Mouse (Mus musculus) forebrain, embryonic 15.5 days (tissue): ENCODE data around the gene Kif9. TPM values are rescaled to one million over a fixed set of nuclear protein-coding genes. Genes with fewer than 3 reads are reported as not detected.

Experiments
- polyA plus RNA-seq: library from polyadenylated mRNA; unstranded; fragments of >200 nt; fragmentation: Nextera tagmentation; extraction: Ambion mirVana; gene quantifications from 2 replicates; pipeline ENCODE4 v1.2.1, GENCODE M21; 2015

Gene Kif9
- polyA plus RNA-seq, 1 experiment from 2014 or later = 4.1 TPM

Other genes with a start within 250 kb of the Kif9 start
- 84.5 and 90.8 TPM in 2 replicates for gene Cspg5, start 233.2 kb upstream of the Kif9 start, polyA plus RNA-seq
- 34.9 and 36.4 TPM in 2 replicates for gene Elp6, start 171.8 kb upstream of the Kif9 start, polyA plus RNA-seq
- gene Scap, start 143.7 kb upstream of the Kif9 start, polyA plus RNA-seq = 50.2 and 52.3 TPM in 2 replicates
- gene Ptpn23, start 68.7 kb upstream of the Kif9 start, polyA plus RNA-seq = 22.5 and 24.0 TPM in 2 replicates
- gene Ngp, start 57.2 kb upstream of the Kif9 start, polyA plus RNA-seq = 0.41 and 1.6 TPM in 2 replicates
- gene Klhl18, start 264 bp upstream of the Kif9 start, polyA plus RNA-seq = 14.0 and 14.2 TPM in 2 replicates
- 36.2 and 36.7 TPM in 2 replicates for gene Setd2, start 55.6 kb downstream of the Kif9 start, polyA plus RNA-seq
- 29.1 and 32.8 TPM in 2 replicates for gene Nradd, start 147.5 kb downstream of the Kif9 start, polyA plus RNA-seq
- gene Nbeal2, start 177.2 kb downstream of the Kif9 start, polyA plus RNA-seq = 2.1 and 2.4 TPM in 2 replicates
- gene Ccdc12, start 179.5 kb downstream of the Kif9 start, polyA plus RNA-seq = 120 and 130 TPM in 2 replicates